Mouse (Mus musculus) fat pad, adult 2 months (tissue): ENCODE results near the gene Olfml1.

ENCODE experiments used
- DNase-seq: peaks from one replicate; pipeline ENCODE4 v3.0.0-alpha.2; 2011; ENCODE audit warnings: low read depth, low spot score; ENCODE audit errors: extremely low read depth

Olfml1 gene

DNA sequence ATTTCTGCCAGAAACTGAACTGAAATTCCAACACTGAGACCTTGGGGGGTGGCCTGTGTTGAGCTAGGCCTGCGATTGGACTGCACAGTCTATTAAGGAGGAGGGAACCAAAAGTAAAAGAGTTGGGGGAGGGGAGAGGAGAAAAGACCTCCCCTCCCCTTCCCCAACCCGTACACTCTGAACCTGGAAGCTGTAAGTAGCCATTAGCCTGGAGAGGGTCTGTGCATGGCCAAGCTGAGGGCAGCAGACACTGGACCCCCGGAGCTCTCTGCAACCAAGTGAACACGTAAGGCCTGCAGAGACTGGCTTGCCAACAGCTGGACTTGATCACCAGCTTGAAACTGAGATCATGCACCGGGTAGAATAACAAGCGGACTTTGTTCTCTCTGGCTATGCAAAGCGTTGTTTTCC is at the start of gene Olfml1:
Gene Olfml1, plus strand, starts transcription at position 186 of the 411 bp plus-strand sequence.
- no peak for DNase-seq

- DNase-seq, result no peak
Observed at GRCm38 (mm10) chr7:107519256-107520025, 47.8 kb upstream of the Olfml1 start.

DNA sequence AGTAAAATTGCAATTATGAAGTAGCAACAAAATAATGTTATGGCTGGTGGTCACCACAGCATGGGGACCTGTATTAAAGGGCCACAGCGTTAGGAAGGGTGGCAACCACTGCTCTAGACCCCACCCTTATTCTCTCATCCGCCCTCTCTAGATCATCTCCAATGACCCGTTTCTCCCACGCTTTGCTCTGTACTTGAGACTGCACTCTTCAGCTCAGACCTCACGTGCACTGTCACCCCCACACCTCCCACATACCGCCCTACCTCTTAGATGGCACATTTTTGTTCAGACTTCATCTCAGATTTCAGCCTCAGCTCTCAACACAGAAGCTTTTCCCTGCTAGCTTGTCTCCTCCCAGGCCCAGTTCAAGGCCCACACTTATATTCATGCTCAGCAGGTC is 45.8 kb upstream of the Olfml1 start:
- no peak for DNase-seq

DNA sequence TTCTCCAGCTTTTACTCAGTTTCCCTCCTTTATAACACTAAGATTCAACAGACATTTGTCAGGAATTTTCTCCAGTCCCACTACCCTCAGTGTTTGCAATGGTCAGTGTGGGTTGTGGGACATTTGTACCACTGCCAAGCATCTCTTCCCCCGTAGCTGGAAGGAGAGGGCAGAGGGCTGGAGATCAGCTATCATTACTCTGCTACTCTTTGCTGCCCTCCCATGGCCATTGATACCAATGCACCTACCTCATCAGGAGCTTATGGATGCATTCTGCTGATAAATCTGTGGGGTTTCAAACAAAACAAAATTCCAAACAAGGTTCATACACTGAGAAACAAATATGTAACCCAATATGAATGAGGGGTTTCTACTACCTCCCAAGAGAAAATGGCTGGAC is 40.9 kb upstream of the Olfml1 start:
- no peak for DNase-seq

GRCm38 (mm10) chr7:107528169-107528772 is 39.0 kb upstream of the Olfml1 start:
- DNase-seq, result no peak

GRCm38 (mm10) chr7:107529364-107529763 is 37.9 kb upstream of the Olfml1 start:
- DNase-seq, result no peak

DNA sequence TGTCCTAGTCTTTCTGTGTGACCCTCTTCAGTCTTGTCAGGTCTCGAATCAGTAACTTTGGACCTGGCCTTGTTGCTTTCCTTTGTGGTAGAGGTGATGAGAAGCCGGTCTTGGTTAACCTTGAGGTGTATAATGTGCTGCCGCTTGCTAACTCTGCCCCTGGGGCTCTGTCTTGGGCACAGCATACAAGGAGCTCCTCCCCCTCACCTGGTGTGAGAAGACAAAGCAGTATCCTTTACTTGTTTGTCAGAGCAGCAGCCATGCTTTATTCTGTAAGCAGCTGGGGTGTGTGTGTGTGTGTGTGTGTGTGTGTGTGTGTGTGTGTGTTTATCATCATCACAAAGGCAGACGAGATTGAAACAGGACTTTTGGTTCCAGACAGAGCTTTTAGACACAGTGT is 31.9 kb upstream of the Olfml1 start:
- DNase-seq, result no peak

GRCm38 (mm10) chr7:107536516-107536915 is 30.7 kb upstream of the Olfml1 start:
- DNase-seq, result no peak

- no peak for DNase-seq
Observed at GRCm38 (mm10) chr7:107540034-107540433, 27.2 kb upstream of the Olfml1 start.

DNA sequence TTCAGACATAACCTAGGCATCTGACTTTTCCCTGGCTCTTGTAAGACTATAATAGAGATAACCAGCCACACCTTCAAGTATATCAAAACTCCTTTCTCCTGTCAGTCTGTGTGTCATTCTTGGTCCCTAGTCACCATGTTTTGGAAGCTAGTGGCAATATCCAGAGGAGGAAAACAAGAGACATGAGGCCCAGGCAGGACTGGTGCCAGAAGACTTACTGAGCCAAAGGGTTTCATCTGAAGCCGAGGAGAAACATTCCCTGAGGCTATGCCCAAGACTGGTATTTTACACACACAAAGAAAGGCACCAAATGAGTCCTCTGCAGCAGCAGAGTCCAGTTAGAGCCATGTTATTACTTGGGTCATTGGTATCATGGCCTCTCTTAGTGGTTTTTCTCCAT is 22.2 kb upstream of the Olfml1 start:
- no peak for DNase-seq

- DNase-seq, result no peak
Observed at GRCm38 (mm10) chr7:107547872-107548271, 19.4 kb upstream of the Olfml1 start.

GRCm38 (mm10) chr7:107553461-107553860 is 13.8 kb upstream of the Olfml1 start:
- no peak for DNase-seq

GRCm38 (mm10) chr7:107555906-107556305 is 11.3 kb upstream of the Olfml1 start:
- DNase-seq, result no peak

GRCm38 (mm10) chr7:107560675-107561074 is 6.6 kb upstream of the Olfml1 start:
- no peak for DNase-seq

- DNase-seq, result no peak
Observed at GRCm38 (mm10) chr7:107561584-107561983, 5.7 kb upstream of the Olfml1 start.

GRCm38 (mm10) chr7:107563727-107564126 is 3.5 kb upstream of the Olfml1 start:
- no peak for DNase-seq

DNA sequence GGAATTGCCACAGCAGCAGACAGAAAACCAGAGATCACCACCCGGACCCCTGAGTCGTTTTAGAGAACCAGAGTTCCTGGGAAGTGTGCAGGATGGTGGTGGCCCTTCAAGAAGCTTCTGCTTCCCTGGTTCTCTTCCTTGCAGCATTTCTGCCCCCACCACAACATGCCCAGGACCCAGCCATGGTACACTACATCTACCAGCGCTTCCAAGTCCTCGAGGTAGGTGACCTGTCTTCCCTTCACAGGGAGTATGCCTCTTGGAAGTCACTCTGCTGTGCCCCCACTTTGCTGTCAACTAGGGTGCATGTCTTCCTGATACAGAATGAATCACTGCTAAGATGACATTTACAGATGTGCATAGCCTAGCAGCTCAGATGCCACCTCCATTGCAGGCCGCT is 428 bp downstream of the Olfml1 start:
- DNase-seq, result no peak

DNA sequence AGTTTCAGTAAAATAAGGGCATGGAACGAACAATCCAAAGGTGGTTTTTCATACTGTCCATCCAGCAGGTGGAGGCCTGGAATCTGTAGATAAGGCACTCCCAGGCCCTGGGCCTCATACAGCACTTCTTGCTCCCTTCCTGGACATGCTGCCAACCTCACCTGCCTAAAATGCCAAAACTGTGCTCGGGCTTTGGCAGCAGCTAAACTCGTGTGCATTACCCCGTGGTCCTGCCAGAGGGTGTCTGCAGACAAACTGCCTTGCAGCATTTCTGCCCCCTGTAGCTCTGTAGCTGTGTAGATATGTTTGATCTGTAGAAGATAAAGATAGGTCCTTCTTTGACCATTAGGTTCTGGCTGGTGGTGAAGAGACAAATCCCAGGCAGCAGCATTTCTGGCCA is 1.7 kb downstream of the Olfml1 start:
- DNase-seq, result no peak

GRCm38 (mm10) chr7:107573856-107574255 is 6.6 kb downstream of the Olfml1 start:
- no peak for DNase-seq

- no peak for DNase-seq
Observed at GRCm38 (mm10) chr7:107574276-107574675, 7.0 kb downstream of the Olfml1 start.

DNA sequence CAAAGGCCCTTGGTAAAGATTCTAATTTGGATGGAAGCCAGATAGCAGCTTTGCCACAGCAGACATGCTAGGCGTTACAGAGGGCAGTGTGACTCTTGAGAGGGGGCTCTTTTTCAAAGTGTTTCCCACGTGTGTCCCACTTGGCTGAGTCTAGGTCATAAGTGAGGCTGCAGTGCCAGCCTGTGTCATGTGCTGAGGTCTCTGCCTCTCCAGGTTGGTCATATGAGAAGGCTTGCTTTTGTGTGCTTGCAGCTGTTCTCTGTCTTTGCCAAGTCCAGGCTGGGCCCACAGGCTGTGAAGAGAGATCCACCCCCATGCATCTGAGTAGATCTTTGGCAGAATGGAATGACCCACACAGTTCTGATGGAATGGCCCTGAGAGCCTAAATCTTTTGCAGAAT is 25.4 kb downstream of the Olfml1 start:
- no peak for DNase-seq

GRCm38 (mm10) chr7:107593904-107594303 is 26.7 kb downstream of the Olfml1 start:
- DNase-seq, result no peak
